In genomic region chrX:103185781-103186430, GRCm38 (mm10) we compare ENCODE assay signal across 8 mouse cellular contexts. TPM values are rescaled to one million over a fixed set of nuclear protein-coding genes. Genes with fewer than 3 reads are reported as not detected.
DNase-seq lines count a peak whose midpoint lies in the region; ATAC-seq and TF ChIP-seq lines count a peak whose summit lies in the region.

No protein-coding gene starts in this region.

- H3K9ac ChIP-seq in kidney, embryonic 14.5 days (ENCODE audit: low read depth, low read length), result no peak overlapping the region
- peak overlapping the region; percentile 71 for H3K9ac ChIP-seq in hindbrain, embryonic 14.5 days
- H3K9ac ChIP-seq in midbrain, postnatal 0 days (replicated peaks; ENCODE audit: low read length, poor library complexity, severe bottlenecking), result peak overlapping the region; percentile 71

- no peak for TF ChIP-seq POLR2A in cortical plate, adult 2 months (IDR thresholded peaks at IDR 0.05; ENCODE audit: extremely low read depth, insufficient read depth, low read length)

- no peak for ATAC-seq in kidney, embryonic 14.5 days (ENCODE audit: low FRiP score, low TSS enrichment)
- ATAC-seq in hindbrain, embryonic 14.5 days (ENCODE audit: low FRiP score), result 0 out of 2 replicates have a peak, but pooled peaks have one; percentile 43
- peak; percentile 41; the same call in 1 of the 2 replicates for ATAC-seq in midbrain, postnatal 0 days (ENCODE audit: low FRiP score)

- H3K4me1 ChIP-seq in kidney, embryonic 14.5 days (ENCODE audit: control insufficient read depth, insufficient read depth, low read length), result no peaks in the 10 kb centered on the region
- H3K4me1 ChIP-seq in cortical plate, adult 2 months (ENCODE audit: control insufficient read depth, insufficient read depth, low read length), result no peaks in the 10 kb centered on the region
- H3K4me1 ChIP-seq in hindbrain, embryonic 14.5 days (replicated peaks; ENCODE audit: control insufficient read depth, insufficient read depth, low read length), result no peaks in the 10 kb centered on the region
- no peaks in the 10 kb centered on the region for H3K4me1 ChIP-seq in midbrain, postnatal 0 days (ENCODE audit: insufficient read depth, low read length)

- peak overlapping the region; percentile 47 for H3K4me2 ChIP-seq in kidney, embryonic 14.5 days (replicated peaks; ENCODE audit: low read depth, low read length)
- peak overlapping the region; percentile 54 for H3K4me2 ChIP-seq in hindbrain, embryonic 14.5 days (replicated peaks)
- peak overlapping the region; percentile 20 for H3K4me2 ChIP-seq in midbrain, postnatal 0 days (ENCODE audit: low read depth, low read length, poor library complexity, severe bottlenecking)

- H3K4me3 ChIP-seq in kidney, embryonic 14.5 days (ENCODE audit: low read length), result peak overlapping the region; percentile 38
- peak overlapping the region; percentile 89 for H3K4me3 ChIP-seq in cortical plate, adult 2 months (ENCODE audit: insufficient read depth, low read length)
- H3K4me3 ChIP-seq in hindbrain, embryonic 14.5 days (replicated peaks; ENCODE audit: low read length), result peak overlapping the region; percentile 56
- peak overlapping the region; percentile 51 for H3K4me3 ChIP-seq in midbrain, postnatal 0 days (ENCODE audit: low read depth, low read length)

- WGBS in kidney, embryonic 14.5 days, result 23% methylated on average over 20 of the region's 20 CpGs
- WGBS in hindbrain, embryonic 14.5 days, result 19% methylated on average over 20 of the region's 20 CpGs
- 17% methylated on average over 20 of the region's 20 CpGs for WGBS in midbrain, postnatal 0 days

- H3K9me3 ChIP-seq in kidney, embryonic 14.5 days (ENCODE audit: control insufficient read depth, low read length), result no peaks in the 10 kb centered on the region
- no peaks in the 10 kb centered on the region for H3K9me3 ChIP-seq in hindbrain, embryonic 14.5 days (ENCODE audit: control insufficient read depth, low read length)
- no peaks in the 10 kb centered on the region for H3K9me3 ChIP-seq in midbrain, postnatal 0 days (ENCODE audit: low read length)

- no peak overlapping the region for H3K27ac ChIP-seq in kidney, embryonic 14.5 days (ENCODE audit: low read depth, low read length)
- peak overlapping the region; percentile 69 for H3K27ac ChIP-seq in cortical plate, adult 2 months (ENCODE audit: insufficient read depth, low read length)
- H3K27ac ChIP-seq in hindbrain, embryonic 14.5 days, result peak overlapping the region; percentile 93
- peak overlapping the region; percentile 91 for H3K27ac ChIP-seq in midbrain, postnatal 0 days (ENCODE audit: low read depth, low read length)

- no peaks in the 10 kb centered on the region for H3K36me3 ChIP-seq in kidney, embryonic 14.5 days (ENCODE audit: control insufficient read depth, insufficient read depth, low read length)
- no peaks in the 10 kb centered on the region for H3K36me3 ChIP-seq in hindbrain, embryonic 14.5 days (replicated peaks; ENCODE audit: control insufficient read depth, insufficient read depth)
- H3K36me3 ChIP-seq in midbrain, postnatal 0 days (ENCODE audit: insufficient read depth, low read length), result no peaks in the 10 kb centered on the region

- TF ChIP-seq CTCF in cortical plate, adult 2 months (IDR thresholded peaks at IDR 0.05; ENCODE audit: extremely low read depth, insufficient read depth, low read length), result no peak
- no peak for TF ChIP-seq CTCF in midbrain, postnatal 0 days (IDR thresholded peaks at IDR 0.05)

- H3K27me3 ChIP-seq in kidney, embryonic 14.5 days (ENCODE audit: control insufficient read depth, insufficient read depth, low read length), result peaks cover 5% of the 10 kb centered on the region; the same call in 1 of the 2 replicates
- H3K27me3 ChIP-seq in hindbrain, embryonic 14.5 days (ENCODE audit: control insufficient read depth, insufficient read depth, low read length), result peaks cover 42% of the 10 kb centered on the region
- peaks cover 9% of the 10 kb centered on the region; the same call in 1 of the 2 replicates for H3K27me3 ChIP-seq in midbrain, postnatal 0 days (ENCODE audit: insufficient read depth, low read length)

- DNase-seq in kidney, adult 9 months, result no peak
- peak; percentile 48 for DNase-seq in hindbrain, embryonic 14.5 days (ENCODE audit: low spot score)
- no peak for DNase-seq in midbrain, postnatal 0 days (ENCODE audit: low spot score)
- no peak for DNase-seq in spleen, postnatal 10 days (ENCODE audit: low spot score in 2 of 2)
- no peak for DNase-seq in adrenal gland, postnatal 4 days (ENCODE audit: low spot score in 2 of 2)
- no peak for DNase-seq in urinary bladder, postnatal 10 days (ENCODE audit: low spot score)

RNA-seq across cellular contexts. Expression of gene Nap1l2, which starts 0.5 kb away (rescaled TPM):
- polyA plus RNA-seq in kidney, embryonic 14.5 days (2014; fragmentation: Nextera tagmentation; extraction: Ambion mirVana), result 0.53 and 1.1 TPM in 2 replicates
- polyA plus RNA-seq in cortical plate, adult 2 months (2012; rRNA removed), result 72.2 and 76.2 TPM in 2 replicates
- polyA plus RNA-seq in hindbrain, embryonic 14.5 days (2014; fragmentation: Nextera tagmentation; extraction: Ambion mirVana), result 83.2 and 94.3 TPM in 2 replicates
- total RNA-seq in midbrain, postnatal 0 days (2014; rRNA removed), result 45.0 and 62.6 TPM in 2 replicates
- 94.0 and 96.5 TPM in 2 replicates for polyA plus RNA-seq in midbrain, postnatal 0 days (2015; fragmentation: Nextera tagmentation; extraction: Ambion mirVana)
- total RNA-seq in adrenal gland, postnatal 4 days (2021), result 1 to 10 TPM; 2.1 to 2.5 TPM

Comparison
In these comparisons a context has a peak if more than half of its experiments do, and no peak if none do; other contexts are left out.
1. H3K4me3 ChIP-seq: peak in every context shown above with its lines; median percentile 89 in cortical plate, adult 2 months; 56 in hindbrain, embryonic 14.5 days; 51 in midbrain, postnatal 0 days; 38 in kidney, embryonic 14.5 days.
2. RNA of gene Nap1l2, which starts 0.5 kb away (polyA plus RNA-seq): 94.0 to 96.5 TPM in midbrain, postnatal 0 days, 83.2 to 94.3 TPM in hindbrain, embryonic 14.5 days and 72.2 to 76.2 TPM in cortical plate, adult 2 months; 0.53 to 1.1 TPM in kidney, embryonic 14.5 days; every median in the first group is over 10 times any median in the second.
3. Peak in every context shown above with its lines, with median percentiles within 50 percentile points of each other: H3K4me2 ChIP-seq.